Mouse (Mus musculus): ENCODE measurements around the gene Atrip.

DNA sequence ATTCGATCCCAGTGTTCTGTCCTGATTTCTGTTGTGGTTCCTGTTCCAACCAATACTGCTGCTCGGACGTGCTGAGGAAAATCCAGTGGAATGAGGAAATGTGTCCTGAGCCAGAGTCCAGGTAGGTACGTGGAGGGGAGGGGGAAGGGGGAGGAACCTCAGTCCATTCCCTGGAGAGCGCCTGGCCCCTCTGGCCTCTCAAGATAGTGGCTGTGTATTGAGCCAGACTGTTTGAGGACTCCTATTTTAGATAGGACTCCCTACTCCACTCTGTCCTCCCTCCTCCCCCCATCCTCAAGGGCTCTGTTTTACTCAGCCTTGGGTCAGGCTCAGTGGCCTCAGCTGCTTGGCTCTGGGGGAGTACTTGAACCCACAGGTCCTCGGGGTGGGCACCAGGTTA lies 33.0 kb downstream of the Atrip start:
- TF ChIP-seq CTCF (IDR thresholded peaks at IDR 0.05; ENCODE audit: control insufficient read depth, insufficient read depth, insufficient replicate concordance, low read depth, low read length) (no peak), POLR2A (IDR thresholded peaks at IDR 0.05; ENCODE audit: control insufficient read depth, low read depth, low read length) (no peak)

All from testis, adult 2 months (tissue).